Mouse (Mus musculus) midbrain, postnatal 0 days (tissue): ENCODE measurements around the gene Hal. TPM values are rescaled to one million over a fixed set of nuclear protein-coding genes. Genes with fewer than 3 reads are reported as not detected.
A peak's percentile ranks its signal among the peaks of the same experiment; 100 is the strongest.

Experiments used
- ATAC-seq: fragments of 200-750 bp; cut with Nextera tagmentation; 2 replicates; pipeline ENCODE4 v1.8.0; 2017; ENCODE audit warnings: moderate number of reproducible peaks, mild to moderate bottlenecking, moderate TSS enrichment, moderate library complexity; ENCODE audit not compliant: low FRiP score
- DNase-seq: peaks from one replicate; pipeline ENCODE4 v3.0.0-alpha.2; 2015; ENCODE audit warnings: low spot score
- H3K27ac ChIP-seq: fragments of 300-500 bp; sonication (generic); 2 replicates; pipeline ENCODE4 v1.5.1; 2014; ENCODE audit warnings: low read depth, mild to moderate bottlenecking, low read length, mixed read lengths
- H3K27me3 ChIP-seq: fragments of 300-500 bp; sonication (generic); 2 replicates; pipeline ENCODE4 v1.6.1; 2014; ENCODE audit warnings: low read length, control low read depth, mixed read lengths; ENCODE audit not compliant: insufficient read depth
- H3K36me3 ChIP-seq: fragments of 300-500 bp; sonication (generic); 2 replicates; pipeline ENCODE4 v1.6.1; 2014; ENCODE audit warnings: low read length, control low read depth, mixed read lengths; ENCODE audit not compliant: insufficient read depth
- H3K4me1 ChIP-seq: fragments of 300-500 bp; sonication (generic); 2 replicates; pipeline ENCODE4 v1.6.1; 2014; ENCODE audit warnings: mild to moderate bottlenecking, control low read depth, antibody characterized with exemption, low read length, mixed read lengths; ENCODE audit not compliant: insufficient read depth
- H3K4me2 ChIP-seq: fragments of 300-500 bp; sonication (generic); 2 replicates; pipeline ENCODE4 v1.6.1; 2014; ENCODE audit warnings: low read depth, mild to moderate bottlenecking, low read length, mixed read lengths; ENCODE audit not compliant: poor library complexity, severe bottlenecking
- H3K4me3 ChIP-seq: fragments of 300-500 bp; sonication (generic); 2 replicates; pipeline ENCODE4 v1.5.1; 2014; ENCODE audit warnings: low read depth, mild to moderate bottlenecking, low read length, moderate library complexity
- H3K9ac ChIP-seq: fragments of 300-500 bp; sonication (generic); replicated peaks from 2 replicates; pipeline ENCODE4 v1.6.1; 2014; ENCODE audit warnings: mild to moderate bottlenecking, low read length, moderate library complexity, mixed read lengths; ENCODE audit not compliant: poor library complexity, severe bottlenecking
- H3K9me3 ChIP-seq: fragments of 300-500 bp; sonication (generic); 2 replicates; pipeline ENCODE4 v1.6.1; 2016; ENCODE audit warnings: low read length, control low read depth
- CTCF ChIP-seq: IDR thresholded peaks from 2 replicates; pipeline ENCODE4 v1.5.1; 2016; ENCODE audit warnings: antibody characterized with exemption, mild to moderate bottlenecking
- WGBS: fragments of 180-500 bp; shearing (Covaris S2); extraction: QIAGEN DNeasy Blood & Tissue Kit; methylation state at CpG from one replicate; pipeline ENCODE4 v1.1.7; 2014; 5-methylcytosine and 5-hydroxymethylcytosine counted together
- polyA plus RNA-seq: library from polyadenylated mRNA; unstranded; fragments of >200 nt; fragmentation: Nextera tagmentation; extraction: Ambion mirVana; gene quantifications from 2 replicates; pipeline ENCODE4 v1.2.1, GENCODE M21; 2015
- total RNA-seq: library from RNA; depleted of rRNA; stranded (reverse); fragments of >200 nt; gene quantifications from 2 replicates; pipeline ENCODE4 v1.2.3, GENCODE M21; 2014

Gene Hal
- total and polyA plus RNA-seq, 2 experiments from 2014 or later = 0.20 to 0.49 TPM

DNA sequence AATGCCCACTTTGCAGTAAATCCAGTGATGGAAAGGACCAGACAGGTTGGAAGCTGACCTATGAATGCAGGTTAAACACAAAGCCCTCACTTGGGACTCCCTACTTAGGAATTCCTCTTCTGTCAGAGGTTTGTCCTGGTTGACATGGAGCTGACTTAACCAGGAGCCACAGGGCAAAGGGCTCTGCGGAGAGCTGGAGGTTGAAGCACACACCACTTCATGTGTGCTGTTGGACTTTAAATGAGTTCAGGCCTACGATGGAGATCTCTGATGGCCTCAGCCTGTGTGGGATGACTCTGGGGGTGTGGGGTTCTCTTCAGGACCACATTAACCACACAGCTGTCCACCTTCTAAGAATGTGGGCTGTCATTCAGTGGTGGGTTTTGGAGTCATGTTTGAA, 49.7 kb downstream of the Hal start:
- TF ChIP-seq CTCF = no peak
- no peak for ATAC-seq
- 94% methylated on average over 2 of the region's 2 CpGs for WGBS

GRCm38 (mm10) chr10:93538818-93539217, 50.2 kb downstream of the Hal start:
- no peak overlapping the region for H3K9ac ChIP-seq
- ATAC-seq (no peak), DNase-seq (no peak)
- no peak for TF ChIP-seq CTCF
- peaks cover 7% of the 10 kb centered on the region; the same call in 1 of the 2 replicates for H3K27me3 ChIP-seq
- no peak overlapping the region for H3K27ac ChIP-seq
- no peaks in the 10 kb centered on the region for H3K36me3 ChIP-seq
- H3K4me1 ChIP-seq = no peaks in the 10 kb centered on the region
- WGBS = 66% methylated on average over 6 of the region's 6 CpGs
- no peak overlapping the region for H3K4me2 ChIP-seq
- no peaks in the 10 kb centered on the region for H3K9me3 ChIP-seq
- H3K4me3 ChIP-seq = no peak overlapping the region

More for the DNA sequence above, 49.7 kb downstream of the Hal start:
- no peak for DNase-seq
- H3K27me3 ChIP-seq = peaks cover 7% of the 10 kb centered on the region; the same call in 1 of the 2 replicates
- no peak overlapping the region for H3K4me2 ChIP-seq
- no peaks in the 10 kb centered on the region for H3K9me3 ChIP-seq
- H3K36me3 ChIP-seq = no peaks in the 10 kb centered on the region
- no peak overlapping the region for H3K4me3 ChIP-seq
- no peak overlapping the region for H3K27ac ChIP-seq
- no peak overlapping the region for H3K9ac ChIP-seq
- no peaks in the 10 kb centered on the region for H3K4me1 ChIP-seq

- H3K9me3 ChIP-seq = no peaks in the 10 kb centered on the region
- H3K27me3 ChIP-seq = peaks cover 4% of the 10 kb centered on the region; the same call in 1 of the 2 replicates
- ATAC-seq (peak; percentile 72), DNase-seq (peak; percentile 78)
- H3K9ac ChIP-seq = no peak within 1 kb of the TSS
- no peaks in the 10 kb centered on the region for H3K36me3 ChIP-seq
- H3K4me1 ChIP-seq = no peaks in the 10 kb centered on the region
- peak within 1 kb of the TSS; percentile 55 for H3K4me2 ChIP-seq
- H3K27ac ChIP-seq = no peak within 1 kb of the TSS
- 3% methylated on average over 33 of the region's 35 CpGs for WGBS
- peak; percentile 73 for TF ChIP-seq CTCF
- H3K4me3 ChIP-seq = peak within 1 kb of the TSS; percentile 29
Observed at GRCm38 (mm10) chr10:93539775-93540430, 51.3 kb downstream of the Hal start, which contains the start of gene Amdhd1. Gene Amdhd1, minus strand, starts transcription at chr10:93540033.

- Histone ChIP-seq H3K4me1 (no peaks in the 10 kb centered on the region), H3K9ac (no peak within 1 kb of the TSS), H3K27ac (no peak within 1 kb of the TSS), H3K4me3 (peak within 1 kb of the TSS; percentile 29), H3K27me3 (peaks cover 4% of the 10 kb centered on the region; the same call in 1 of the 2 replicates), H3K9me3 (no peaks in the 10 kb centered on the region), H3K36me3 (no peaks in the 10 kb centered on the region), H3K4me2 (peak within 1 kb of the TSS; percentile 55)
- ATAC-seq (no peak), DNase-seq (no peak)
- 74% methylated on average over 17 of the region's 17 CpGs for WGBS
- no peak for TF ChIP-seq CTCF
Observed at GRCm38 (mm10) chr10:93540431-93541210, 52.1 kb downstream of the Hal start, which contains the start of gene Ccdc38. Gene Ccdc38, plus strand, starts transcription at chr10:93540632.

DNA sequence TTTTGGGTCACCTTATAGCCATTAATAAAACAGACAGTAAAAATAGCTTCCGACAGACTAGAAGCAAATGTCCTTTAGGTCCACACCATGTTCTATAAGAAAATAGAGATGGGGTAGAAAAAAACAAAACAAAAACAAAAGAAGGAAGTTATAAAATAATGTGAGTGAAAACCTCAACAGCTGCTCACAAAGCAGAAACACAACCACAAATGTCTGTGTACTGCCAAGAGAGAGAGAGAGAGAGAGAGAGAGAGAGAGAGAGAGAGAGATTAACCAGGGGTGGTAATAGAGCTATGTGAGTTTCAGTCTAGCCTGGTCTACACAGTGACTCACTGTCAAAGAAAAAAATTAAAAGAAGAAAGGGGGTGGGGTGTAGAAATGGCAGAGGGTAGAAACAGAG, 53.0 kb downstream of the Hal start:
- Histone ChIP-seq H3K9ac (no peak overlapping the region), H3K9me3 (no peaks in the 10 kb centered on the region), H3K27ac (no peak overlapping the region), H3K4me3 (no peak overlapping the region), H3K36me3 (no peaks in the 10 kb centered on the region), H3K4me2 (no peak overlapping the region), H3K4me1 (no peaks in the 10 kb centered on the region), H3K27me3 (peaks cover 4% of the 10 kb centered on the region; the same call in 1 of the 2 replicates)
- DNase-seq (no peak), ATAC-seq (no peak)
- 97% methylated on average over 1 of the region's 1 CpGs for WGBS
- TF ChIP-seq CTCF = no peak

DNA sequence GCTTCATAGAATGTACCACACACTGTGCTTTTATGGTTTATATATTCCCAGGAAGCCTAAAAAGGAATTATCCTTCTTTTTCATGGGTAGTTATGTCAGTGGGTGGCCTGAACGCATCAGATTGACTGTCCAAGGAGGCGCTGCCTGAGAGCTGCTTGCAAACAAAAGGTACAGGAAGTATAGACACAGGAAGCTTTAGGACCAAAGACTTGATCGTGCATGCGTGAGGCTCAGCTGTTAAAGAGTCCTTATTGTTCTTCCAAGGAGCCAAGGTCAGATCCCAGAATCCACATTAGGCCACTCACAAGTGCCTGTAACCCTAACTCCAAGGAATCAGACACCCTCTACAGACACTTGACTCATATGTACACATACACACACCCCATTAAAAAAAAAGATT, 53.8 kb downstream of the Hal start:
- Histone ChIP-seq H3K9ac (no peak overlapping the region), H3K36me3 (no peaks in the 10 kb centered on the region), H3K4me3 (no peak overlapping the region), H3K4me2 (no peak overlapping the region), H3K9me3 (no peaks in the 10 kb centered on the region), H3K4me1 (no peaks in the 10 kb centered on the region), H3K27ac (no peak overlapping the region), H3K27me3 (peaks cover 4% of the 10 kb centered on the region; the same call in 1 of the 2 replicates)
- no peak for ATAC-seq
- no peak for TF ChIP-seq CTCF
- no peak for DNase-seq
- WGBS = 27% methylated on average over 4 of the region's 4 CpGs
